Mouse (Mus musculus) megakaryocyte, embryonic 14.5 days (primary cell): ENCODE results near the gene Limk2.

Experiments
- FLI1 ChIP-seq: IDR thresholded peaks from 2 replicates; pipeline ENCODE4 v1.6.1; 2012; ENCODE audit warnings: low read length, inconsistent platforms, mixed read lengths
- GATA1 ChIP-seq: IDR thresholded peaks from 3 replicates; pipeline ENCODE4 v1.6.1; 2012; ENCODE audit warnings: mixed read lengths, low read length, inconsistent platforms, borderline replicate concordance

DNA sequence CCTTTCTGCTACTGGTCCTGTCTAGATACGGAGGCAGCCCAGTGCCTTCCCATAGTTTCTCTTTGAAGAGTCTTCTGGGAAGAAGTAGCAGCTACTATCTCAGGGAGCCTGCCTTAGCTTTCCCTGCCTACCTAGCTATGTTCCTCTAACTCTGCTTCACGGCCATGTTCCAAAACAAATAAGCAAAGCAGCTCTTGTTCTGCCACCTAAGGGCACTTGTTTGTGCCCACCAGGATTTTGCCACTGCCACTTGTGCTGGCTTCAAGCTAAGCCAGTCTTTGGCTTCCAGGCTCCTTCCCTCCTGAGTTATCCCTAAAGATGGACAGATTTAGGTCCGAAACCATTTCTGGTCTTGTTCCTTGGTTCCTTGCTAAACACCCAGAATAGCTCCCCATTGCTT, 3.1 kb upstream of the Limk2 start:
- TF ChIP-seq GATA1, result no peak
- no peak for TF ChIP-seq FLI1
